Mouse (Mus musculus): ENCODE results near the gene Mfsd11. TPM values are rescaled to one million over a fixed set of nuclear protein-coding genes. Genes with fewer than 3 reads are reported as not detected.
"Not testable (repeated sequence)": the region's sequence is repeated elsewhere in the genome, so short reads cannot be mapped to it uniquely, and the experiment has no call there.

The Mfsd11 gene
- total and polyA plus RNA-seq, 3 experiments = 25.4 to 25.7 TPM; not detected in 1

GRCm38 (mm10) chr11:116822626-116823025, 29.6 kb upstream of the Mfsd11 start:
- Histone ChIP-seq H3K4me3 (ENCODE audit: control insufficient read depth in 1 of 2, insufficient read depth in 1 of 2, low read depth in 2 of 2, low read length in 2 of 2) (no peak overlapping the region), H3K36me3 (ENCODE audit: control insufficient read depth in 1 of 2, insufficient read depth in 2 of 2, low read length in 2 of 2) (no peaks in the 10 kb centered on the region), H3K27ac (ENCODE audit: control insufficient read depth, low read depth, low read length) (no peak overlapping the region), H3K79me2 (ENCODE audit: control insufficient read depth, insufficient read depth, low read length, poor library complexity) (no peaks in the 10 kb centered on the region), H3K9ac (ENCODE audit: control insufficient read depth, low read depth, low read length, poor library complexity, severe bottlenecking) (no peak overlapping the region), H3K9me3 (replicated peaks; ENCODE audit: insufficient read depth, low read length) (no peaks in the 10 kb centered on the region), H3K27me3 (ENCODE audit: control insufficient read depth in 1 of 2, insufficient read depth in 2 of 2, low read length in 2 of 2) (no peaks in the 10 kb centered on the region; a peak in 2 of 4 replicates), H3K4me1 (ENCODE audit: control insufficient read depth in 1 of 2, insufficient read depth in 2 of 2, low read length in 2 of 2) (peaks cover 0 to 3% of the 10 kb centered on the region in 2 experiments; a peak in 1 of 4 replicates)
- no peak for DNase-seq (ENCODE audit: low read depth, low spot score)
- TF ChIP-seq NELFE (IDR thresholded peaks at IDR 0.05; ENCODE audit: low read depth, low read length) (no peak), RCOR1 (IDR thresholded peaks at IDR 0.05; ENCODE audit: low read depth, low read length) (no peak), CTCF (IDR thresholded peaks at IDR 0.05 in 2 of 3, conservative IDR thresholded peaks at IDR 0.05 in 1 of 3; ENCODE audit: control insufficient read depth in 1 of 3, insufficient read depth in 1 of 3, low read depth in 2 of 3, low read length in 3 of 3, poor library complexity in 1 of 3, severe bottlenecking in 1 of 3) (no peak), MYC (IDR thresholded peaks at IDR 0.05; ENCODE audit: low read depth, low read length) (no peak), MYB (IDR thresholded peaks at IDR 0.05; ENCODE audit: low read depth, low read length) (no peak), USF2 (IDR thresholded peaks at IDR 0.05; ENCODE audit: borderline replicate concordance in 1 of 2, insufficient read depth in 1 of 2, low read depth in 1 of 2, low read length in 2 of 2) (no peak), TBP (IDR thresholded peaks at IDR 0.05; ENCODE audit: low read depth, low read length) (no peak), MAX (IDR thresholded peaks at IDR 0.05; ENCODE audit: low read length) (no peak), MAFK (IDR thresholded peaks at IDR 0.05; ENCODE audit: borderline replicate concordance, low read depth, low read length) (no peak), EP300 (IDR thresholded peaks at IDR 0.05; ENCODE audit: low read depth in 1 of 2, low read length in 2 of 2) (no peak), ZMIZ1 (IDR thresholded peaks at IDR 0.05; ENCODE audit: low read depth, low read length) (no peak), E2F4 (IDR thresholded peaks at IDR 0.05; ENCODE audit: borderline replicate concordance, low read depth, low read length) (no peak), JUND (IDR thresholded peaks at IDR 0.05; ENCODE audit: low read depth, low read length) (no peak), ZKSCAN1 (IDR thresholded peaks at IDR 0.05; ENCODE audit: low read depth, low read length) (no peak)

GRCm38 (mm10) chr11:116823255-116823654, 29.0 kb upstream of the Mfsd11 start:
- H3K27me3 ChIP-seq (ENCODE audit: control insufficient read depth in 1 of 2, insufficient read depth in 2 of 2, low read length in 2 of 2) = no peaks in the 10 kb centered on the region; a peak in 2 of 4 replicates
- no peak overlapping the region for H3K27ac ChIP-seq (ENCODE audit: control insufficient read depth, low read depth, low read length)
- no peak overlapping the region for H3K4me3 ChIP-seq (ENCODE audit: control insufficient read depth in 1 of 2, insufficient read depth in 1 of 2, low read depth in 2 of 2, low read length in 2 of 2)
- no peaks in the 10 kb centered on the region for H3K79me2 ChIP-seq (ENCODE audit: control insufficient read depth, insufficient read depth, low read length, poor library complexity)
- H3K9me3 ChIP-seq (replicated peaks; ENCODE audit: insufficient read depth, low read length) = no peaks in the 10 kb centered on the region
- H3K36me3 ChIP-seq (ENCODE audit: control insufficient read depth in 1 of 2, insufficient read depth in 2 of 2, low read length in 2 of 2) = no peaks in the 10 kb centered on the region
- no peak overlapping the region for H3K9ac ChIP-seq (ENCODE audit: control insufficient read depth, low read depth, low read length, poor library complexity, severe bottlenecking)
- TF ChIP-seq ETS1 (IDR thresholded peaks at IDR 0.05; ENCODE audit: low read depth, low read length) = no peak
- no peak for TF ChIP-seq E2F4 (IDR thresholded peaks at IDR 0.05; ENCODE audit: borderline replicate concordance, low read depth, low read length)
- TF ChIP-seq GATA1 (IDR thresholded peaks at IDR 0.05; ENCODE audit: low read depth, low read length) = no peak
- TF ChIP-seq MAZ (IDR thresholded peaks at IDR 0.05; ENCODE audit: low read depth, low read length) = no peak
- TF ChIP-seq ELF1 (IDR thresholded peaks at IDR 0.05; ENCODE audit: low read depth, low read length) = no peak
- TF ChIP-seq TAL1 (IDR thresholded peaks at IDR 0.05; ENCODE audit: low read length) = no peak
- no peak for TF ChIP-seq MXI1 (IDR thresholded peaks at IDR 0.05; ENCODE audit: low read depth, low read length)
- TF ChIP-seq BHLHE40 (IDR thresholded peaks at IDR 0.05; ENCODE audit: borderline replicate concordance, low read depth, low read length) = no peak
- no peak for TF ChIP-seq ZKSCAN1 (IDR thresholded peaks at IDR 0.05; ENCODE audit: low read depth, low read length)
- TF ChIP-seq KAT2A (conservative IDR thresholded peaks at IDR 0.05; ENCODE audit: low read depth, low read length) = no peak
- TF ChIP-seq GABPA (IDR thresholded peaks at IDR 0.05; ENCODE audit: low read depth, low read length) = no peak
- DNase-seq (ENCODE audit: low read depth, low spot score) = no peak
- H3K4me1 ChIP-seq (ENCODE audit: control insufficient read depth in 1 of 2, insufficient read depth in 2 of 2, low read length in 2 of 2) = peaks cover 0 to 5% of the 10 kb centered on the region in 2 experiments; a peak in 2 of 4 replicates

GRCm38 (mm10) chr11:116823885-116824284, 28.4 kb upstream of the Mfsd11 start:
- H3K27me3 ChIP-seq (ENCODE audit: control insufficient read depth in 1 of 2, insufficient read depth in 2 of 2, low read length in 2 of 2); H3K27ac ChIP-seq (ENCODE audit: control insufficient read depth, low read depth, low read length); H3K4me1 ChIP-seq (ENCODE audit: control insufficient read depth in 1 of 2, insufficient read depth in 2 of 2, low read length in 2 of 2); H3K79me2 ChIP-seq (ENCODE audit: control insufficient read depth, insufficient read depth, low read length, poor library complexity); H3K4me3 ChIP-seq (ENCODE audit: control insufficient read depth in 1 of 2, insufficient read depth in 1 of 2, low read depth in 2 of 2, low read length in 2 of 2); H3K36me3 ChIP-seq (ENCODE audit: control insufficient read depth in 1 of 2, insufficient read depth in 2 of 2, low read length in 2 of 2); DNase-seq (ENCODE audit: low read depth, low spot score); H3K9me3 ChIP-seq (replicated peaks; ENCODE audit: insufficient read depth, low read length); H3K9ac ChIP-seq (ENCODE audit: control insufficient read depth, low read depth, low read length, poor library complexity, severe bottlenecking): not testable (repeated sequence)
